Mouse (Mus musculus) left cerebral cortex, postnatal 4 days (tissue): ENCODE measurements at regions not wholly inside any gene's neighbourhood (a gene's known extent, or its start where the extent isn't known, plus 50 kb on each side); places are given as distances from the start of the nearest gene placed in this dataset.
A peak's percentile ranks its signal among the peaks of the same experiment; 100 is the strongest.

Source experiments
- DNase-seq: peaks from one replicate; pipeline ENCODE4 v3.0.0-alpha.2; 2022
- intact Hi-C: fragments of 180-260 bp; cut with DNase I; formaldehyde crosslinking; loops from one replicate; pipeline ENCODE4 v1.15.1; 2025

DNA sequence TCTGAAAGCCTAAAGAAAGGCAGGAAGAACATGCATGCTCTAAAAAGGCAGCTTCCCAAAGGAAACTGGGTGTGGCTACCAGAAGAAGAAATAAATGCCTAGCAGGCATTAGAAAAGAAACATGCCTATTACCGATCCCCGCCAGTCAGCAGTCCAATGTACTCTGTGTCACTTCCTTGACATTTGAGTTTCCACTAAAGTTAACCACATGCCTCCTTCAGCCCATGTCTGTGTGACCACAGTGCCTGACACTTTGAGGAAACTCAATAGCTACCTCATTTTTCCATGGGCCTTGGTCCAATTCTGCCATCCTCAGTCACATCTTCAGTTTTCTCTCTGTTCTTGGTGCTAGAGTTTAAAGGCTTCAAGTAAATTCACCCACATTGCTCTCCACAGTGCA, 233.7 kb upstream of the Isx start:
- no peak for DNase-seq
- intact Hi-C loops = no loop called here

DNA sequence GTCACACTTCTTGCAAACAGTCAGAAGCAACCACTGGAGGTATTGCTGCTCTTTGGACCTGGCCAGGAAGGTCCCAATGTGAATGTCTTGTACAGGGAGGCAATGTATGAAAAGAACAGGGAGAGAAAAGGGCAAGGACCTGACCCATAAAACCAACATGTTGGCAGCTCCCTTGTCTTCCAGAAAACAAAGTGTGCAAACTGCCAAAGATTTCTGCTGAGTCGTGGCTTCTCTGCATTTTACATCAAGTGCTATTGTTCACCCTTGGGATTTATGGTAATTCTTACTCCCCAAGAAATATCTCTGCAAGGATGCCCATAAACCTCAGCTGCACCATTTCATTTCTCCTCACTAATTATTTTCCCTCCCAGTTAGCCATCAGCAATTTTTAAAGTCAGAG, 232.3 kb upstream of the Isx start:
- intact Hi-C loops = no loop called here
- no peak for DNase-seq

DNA sequence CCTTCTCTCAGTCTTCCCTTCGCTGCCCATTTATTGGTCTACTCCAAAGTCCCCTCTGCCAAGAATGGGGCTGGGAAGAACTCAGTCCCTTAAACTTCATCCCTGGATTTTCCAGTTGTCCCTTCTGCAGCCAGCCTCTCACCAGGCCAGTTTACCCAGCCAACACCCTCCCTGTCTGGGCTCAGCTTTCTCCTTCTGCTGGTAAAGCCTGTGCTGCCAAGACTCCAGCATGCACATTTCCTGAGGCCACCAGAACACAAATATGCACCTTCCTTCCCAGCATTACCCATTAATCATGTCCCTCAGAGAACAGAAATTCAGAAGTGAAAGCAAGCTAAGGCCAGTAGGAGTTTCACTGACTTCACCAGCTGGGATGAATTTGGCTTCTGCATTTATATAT, 213.0 kb upstream of the Isx start:
- peak; percentile 3 for DNase-seq

DNA sequence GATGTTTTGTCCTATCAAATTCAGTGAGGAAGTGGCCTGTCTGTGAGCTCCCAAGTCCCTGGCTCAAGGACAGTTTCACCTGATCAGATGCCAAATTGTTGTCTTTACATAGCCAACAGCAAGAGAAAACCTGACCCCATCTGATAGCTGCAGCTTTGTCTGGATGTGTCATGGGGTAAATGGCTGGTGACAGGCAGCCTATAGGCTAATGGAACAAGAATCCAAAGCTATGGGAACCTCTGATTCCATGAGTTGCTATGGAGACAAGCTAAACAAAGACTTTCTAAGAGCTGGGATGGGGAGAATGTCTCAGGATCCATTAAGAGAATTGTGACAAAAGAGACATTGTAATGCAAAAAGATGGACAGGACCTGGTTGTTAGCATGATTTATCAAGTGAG, 184.6 kb upstream of the Isx start:
- no peak for DNase-seq
- intact Hi-C loops = no loop called here

More for the DNA sequence above, 213.0 kb upstream of the Isx start:
- intact Hi-C loops = no loop called here

DNA sequence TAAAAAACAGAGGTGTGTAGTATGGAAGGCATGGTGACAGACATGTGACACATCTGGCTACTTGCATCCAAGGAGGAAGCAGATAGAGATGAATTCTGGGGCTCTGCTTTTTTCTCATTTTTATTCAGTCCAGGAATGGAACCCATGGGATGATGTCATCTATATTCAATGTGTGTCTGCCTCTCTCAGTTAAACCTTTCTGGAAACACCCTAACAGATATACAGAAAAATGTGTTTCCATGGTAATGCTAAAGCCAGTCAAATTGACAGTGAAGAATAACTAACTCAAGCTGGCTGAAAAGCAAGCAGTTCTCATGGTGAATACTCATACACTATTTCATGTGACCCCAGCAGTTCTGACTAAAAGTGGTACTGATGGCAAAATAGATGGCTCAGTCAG, 177.0 kb upstream of the Isx start:
- DNase-seq = no peak

DNA sequence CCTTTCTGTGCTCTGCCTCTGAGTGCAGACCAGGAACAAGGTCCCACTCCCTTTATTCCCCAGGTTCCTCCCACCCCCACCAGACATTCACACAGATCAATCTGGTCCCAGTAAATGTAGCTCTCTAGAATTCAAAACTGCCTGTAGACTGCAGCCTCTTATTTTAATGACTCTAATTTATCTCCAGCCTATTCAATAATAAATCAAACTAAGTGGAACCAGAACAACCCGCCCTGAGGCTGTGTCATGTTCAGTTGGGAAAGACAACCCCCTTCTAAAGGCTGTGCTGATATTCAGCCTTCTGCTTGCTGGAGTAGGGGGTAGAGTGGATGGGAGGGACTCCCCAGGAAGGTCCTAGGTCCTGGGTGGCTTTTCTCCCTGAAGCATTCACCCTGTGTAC, 175.7 kb upstream of the Isx start:
- no peak for DNase-seq
- intact Hi-C loops = no loop called here

More for the DNA sequence above, 177.0 kb upstream of the Isx start:
- intact Hi-C loops = no loop called here

DNA sequence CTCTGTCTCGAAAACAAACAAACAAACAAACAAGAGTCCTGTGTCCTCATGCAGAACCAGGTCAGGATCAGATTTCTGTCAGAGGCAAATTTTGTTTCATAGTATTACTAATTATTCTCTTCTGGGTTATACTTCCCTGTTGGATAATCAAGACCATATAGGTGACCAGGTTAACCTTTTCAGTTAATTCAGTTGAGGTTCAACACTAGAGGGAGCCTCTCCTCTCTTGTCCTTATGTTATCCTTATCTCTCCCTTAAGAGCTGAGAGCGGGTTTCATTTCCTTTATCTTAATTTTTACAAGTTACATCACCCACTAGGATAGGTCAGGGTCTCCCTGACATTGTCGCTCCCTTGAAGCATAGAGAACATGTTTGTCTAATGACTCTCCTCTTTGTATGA, 160.4 kb upstream of the Isx start:
- intact Hi-C loops = no loop called here
- no peak for DNase-seq

DNA sequence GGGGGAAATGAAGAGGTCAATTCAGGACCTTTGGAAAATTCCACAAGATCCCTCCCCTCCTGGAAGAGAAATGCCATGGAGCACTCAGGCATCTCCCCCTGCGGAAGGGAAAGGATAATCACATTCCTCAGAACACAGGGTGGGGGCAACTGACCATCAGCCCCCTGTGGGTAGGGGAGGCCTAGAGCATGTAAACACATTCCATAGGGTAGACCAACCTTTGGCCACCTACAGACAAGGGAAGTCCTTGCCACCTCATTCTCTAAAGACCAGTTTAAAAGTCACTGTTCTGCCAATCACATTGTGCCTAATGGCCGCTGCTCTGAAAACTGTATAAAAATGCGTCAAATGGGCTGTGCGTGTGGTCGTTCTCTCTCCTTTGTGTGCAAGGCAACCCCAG, 156.9 kb upstream of the Isx start:
- intact Hi-C loops = no loop called here
- DNase-seq = no peak

DNA sequence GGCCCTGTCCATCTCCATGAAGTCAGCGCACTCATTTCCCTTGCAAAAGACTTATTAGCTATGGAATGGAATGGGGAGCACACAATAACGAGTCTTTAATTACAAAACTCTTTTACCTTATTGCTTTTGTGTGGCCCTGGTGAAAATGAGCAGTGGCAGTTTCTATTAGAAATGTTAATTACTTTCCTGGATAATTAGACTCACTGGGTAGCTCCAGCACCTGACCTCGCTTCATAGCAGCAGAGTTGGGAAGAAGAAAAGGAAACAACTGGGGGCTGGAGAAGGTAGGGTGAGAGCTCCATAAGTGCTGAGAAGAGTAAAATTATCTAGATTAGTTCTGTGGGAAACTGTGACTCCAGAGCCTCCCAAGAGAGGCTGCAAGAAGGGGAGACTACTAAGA, 108.2 kb upstream of the Isx start:
- no peak for DNase-seq
- intact Hi-C loops = no loop called here

DNA sequence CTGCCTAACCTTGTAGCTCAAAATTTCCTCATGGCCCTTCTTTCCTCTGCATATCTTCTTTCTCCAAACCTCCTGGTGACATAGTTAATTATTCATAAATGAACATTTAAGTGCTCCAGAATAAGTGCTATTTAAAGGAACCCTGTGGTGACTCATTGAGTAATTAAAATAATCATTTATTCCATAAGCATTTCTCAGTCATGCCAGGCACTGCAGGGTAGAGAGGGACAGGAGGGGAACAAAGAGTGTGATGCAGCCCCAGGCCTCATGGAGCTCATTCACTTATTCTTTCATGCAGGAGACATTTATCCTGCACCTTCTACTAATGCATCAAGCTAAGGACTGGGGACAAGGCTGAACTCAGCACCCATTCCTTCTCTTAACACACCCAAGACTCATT, 97.4 kb upstream of the Isx start:
- intact Hi-C loops = no loop called here
- DNase-seq = no peak

DNA sequence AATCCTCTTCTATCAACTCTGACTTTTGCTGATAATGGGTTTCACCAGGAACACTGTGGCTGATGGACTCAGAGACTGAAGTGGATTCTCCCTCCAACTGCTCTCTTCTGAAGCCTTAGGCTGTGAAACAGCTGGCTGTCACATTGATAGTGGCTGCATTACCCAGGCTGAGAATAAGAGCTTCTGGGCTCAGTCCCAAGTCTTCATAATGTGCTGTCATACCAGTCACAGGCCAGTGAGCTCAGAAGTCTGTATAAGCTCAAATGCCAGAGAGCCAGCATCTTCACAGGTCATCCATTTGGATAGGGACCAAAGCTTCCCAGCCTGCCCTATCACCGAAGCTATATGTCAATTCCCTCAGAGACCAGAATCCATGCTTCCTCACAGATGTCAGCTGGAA, 91.9 kb upstream of the Isx start:
- intact Hi-C loops = no loop called here

DNA sequence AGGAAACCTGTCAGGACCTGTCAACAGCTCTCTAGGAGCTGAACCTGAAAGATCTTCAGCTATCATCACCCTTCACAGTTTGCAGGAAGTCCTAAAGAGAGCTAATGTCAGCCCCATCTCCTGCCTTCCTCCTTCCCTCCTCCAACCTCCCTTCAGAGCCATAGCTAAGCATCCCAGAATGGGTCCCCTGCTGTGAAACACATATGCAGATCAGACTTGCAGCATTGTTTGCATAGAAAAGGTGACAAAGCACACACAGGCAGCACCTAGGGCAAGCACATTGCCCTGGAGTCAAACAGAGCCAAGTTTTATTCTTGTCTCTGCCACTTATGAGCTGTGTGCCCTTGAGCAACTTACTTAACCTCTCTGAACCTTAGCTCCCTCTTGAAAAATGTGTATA, 64.3 kb upstream of the Isx start:
- intact Hi-C loops = no loop called here
- no peak for DNase-seq

More for the DNA sequence above, 91.9 kb upstream of the Isx start:
- DNase-seq = no peak

DNA sequence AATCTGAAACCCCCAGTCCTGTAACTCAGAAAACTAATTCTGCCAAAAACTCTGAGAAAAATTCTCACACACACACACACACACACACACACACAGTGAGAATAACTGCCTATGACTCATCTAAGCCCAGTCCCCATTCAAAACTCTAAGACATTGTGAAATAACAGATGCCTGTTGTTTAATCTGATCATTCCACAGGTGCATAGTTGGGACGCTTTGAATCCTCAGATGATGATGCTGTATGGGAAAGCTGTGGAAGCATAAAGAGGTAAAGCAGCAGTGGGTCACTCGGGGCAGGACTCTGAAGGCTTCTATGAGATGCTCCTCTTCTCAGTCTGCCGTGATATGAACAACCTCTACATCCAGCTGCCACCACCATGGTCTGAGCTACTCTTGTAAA, 62.9 kb upstream of the Isx start:
- intact Hi-C loops = no loop called here

DNA sequence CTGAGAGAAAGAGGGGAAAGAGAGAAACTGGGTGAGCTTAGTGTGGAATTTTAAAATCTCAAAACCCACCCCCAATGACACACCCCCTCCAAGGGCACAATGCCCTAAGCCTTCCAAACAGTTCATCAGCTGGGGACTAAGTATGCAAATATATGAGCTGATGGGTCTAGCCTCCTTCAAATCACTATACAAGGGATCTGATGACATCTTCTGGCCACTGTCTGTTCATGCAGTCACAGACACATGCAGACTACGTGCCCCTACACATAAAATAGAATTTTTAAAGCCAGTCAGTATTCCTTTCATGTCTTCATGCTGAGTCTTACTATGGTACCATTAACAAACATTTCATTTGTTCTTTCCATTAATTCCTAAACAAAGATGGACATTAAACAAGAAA, 54.5 kb upstream of the Isx start:
- intact Hi-C loops = no loop called here
- no peak for DNase-seq

More for the DNA sequence above, 62.9 kb upstream of the Isx start:
- no peak for DNase-seq

DNA sequence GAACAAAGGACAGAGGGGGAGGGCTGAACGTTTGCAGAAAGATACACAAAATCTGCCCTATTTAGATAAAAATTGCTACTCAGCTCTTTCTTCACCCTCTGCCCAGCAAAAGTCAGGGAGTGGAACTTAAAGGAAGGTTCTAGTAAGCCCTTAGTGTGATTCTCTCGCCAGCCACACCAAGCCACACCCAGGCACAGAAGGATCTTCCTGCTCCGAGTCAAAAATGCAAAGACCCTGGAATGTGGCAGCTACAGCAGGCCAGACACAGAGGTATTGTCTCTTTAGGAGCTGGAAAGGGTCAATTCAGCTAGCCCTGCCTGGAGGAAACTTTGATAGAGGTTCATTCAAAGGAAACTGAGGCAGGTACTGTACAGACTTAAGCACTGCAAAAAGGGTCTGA, 52.3 kb upstream of the Isx start:
- DNase-seq = no peak
- intact Hi-C loops = no loop called here

DNA sequence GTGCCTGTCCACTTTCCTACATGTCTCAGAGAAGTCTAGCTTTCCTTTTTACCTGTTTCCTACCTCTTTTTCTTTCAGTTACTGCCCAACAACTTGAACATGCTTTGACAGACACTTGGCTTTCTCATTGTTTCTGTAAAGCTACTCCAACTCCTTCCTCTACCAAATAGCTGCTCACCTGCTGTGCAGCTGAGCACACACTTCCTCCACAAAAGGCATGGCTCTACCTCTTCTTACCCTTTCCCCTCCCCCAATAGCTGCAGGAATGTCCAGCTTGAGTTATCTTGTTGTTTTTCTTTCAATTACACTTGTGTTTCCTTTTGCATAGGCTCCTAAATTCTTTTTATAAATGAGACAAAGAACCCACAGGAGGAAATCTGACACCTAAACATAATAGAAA, 50.7 kb upstream of the Isx start:
- intact Hi-C loops = no loop called here
- DNase-seq = no peak
